30 mouse cellular contexts compared by ENCODE assay signal in the genomic region with DNA sequence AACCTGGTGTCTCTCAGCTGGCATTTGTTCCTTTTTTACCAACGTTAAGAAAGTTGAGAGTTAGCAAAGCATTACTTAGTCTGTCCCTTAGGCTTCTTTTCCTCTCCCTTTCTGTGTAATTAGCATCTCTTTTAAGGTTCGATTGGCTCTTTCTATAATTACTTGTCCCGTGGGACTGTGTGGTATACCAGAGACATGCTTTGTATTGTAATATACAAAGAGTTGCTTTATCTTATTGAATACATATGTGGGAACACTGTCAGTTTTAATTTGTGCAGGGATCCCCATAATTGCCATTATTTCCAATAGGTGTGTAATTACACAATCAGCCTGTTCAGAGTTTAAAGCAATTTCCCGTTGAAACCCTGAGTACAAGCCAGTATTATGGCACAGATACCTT. TPM values are rescaled to one million over a fixed set of nuclear protein-coding genes. Genes with fewer than 3 reads are reported as not detected.
DNase-seq lines count a peak whose midpoint lies in the region; ATAC-seq and TF ChIP-seq lines count a peak whose summit lies in the region.
"Had no signal": no experiment of that assay in that cellular context is flagged by ENCODE, and none has a peak within 500 bp of the region (broad histone marks: within the 10 kb centered on the region; RNA-seq: fewer than 3 reads in every experiment).

No protein-coding gene starts in this region.

- peak overlapping the region; percentile 59; the same call in 1 of the 2 replicates for H3K27ac ChIP-seq in forebrain, embryonic 10.5 days
- no peak overlapping the region for H3K27ac ChIP-seq in forebrain, postnatal 0 days (ENCODE audit: low read depth, low read length)
- H3K27ac ChIP-seq in midbrain, embryonic 14.5 days (replicated peaks; ENCODE audit: low read depth, low read length), result no peak overlapping the region
- H3K27ac ChIP-seq in midbrain, embryonic 13.5 days, result no peak overlapping the region
- no peak overlapping the region for H3K27ac ChIP-seq in embryonic facial prominence, embryonic 14.5 days (replicated peaks; ENCODE audit: low read depth, low read length)
- H3K27ac ChIP-seq: embryonic facial prominence, embryonic 13.5 days; forebrain, embryonic 15.5 days; heart, adult 2 months; heart, embryonic 13.5 days; hindbrain, embryonic 14.5 days; hindbrain, postnatal 0 days had no signal

- H3K9me3 ChIP-seq in forebrain, embryonic 10.5 days, result no peaks in the 10 kb centered on the region
- no peaks in the 10 kb centered on the region for H3K9me3 ChIP-seq in forebrain, postnatal 0 days (ENCODE audit: low read length)
- no peaks in the 10 kb centered on the region for H3K9me3 ChIP-seq in midbrain, embryonic 14.5 days (ENCODE audit: control insufficient read depth, low read length)
- H3K9me3 ChIP-seq in midbrain, embryonic 13.5 days, result no peaks in the 10 kb centered on the region
- H3K9me3 ChIP-seq in embryonic facial prominence, embryonic 14.5 days (ENCODE audit: control insufficient read depth, low read length), result no peaks in the 10 kb centered on the region
- H3K9me3 ChIP-seq: embryonic facial prominence, embryonic 13.5 days; forebrain, embryonic 15.5 days; heart, embryonic 10.5 days; heart, embryonic 13.5 days had no signal

- H3K36me3 ChIP-seq in forebrain, embryonic 10.5 days (replicated peaks), result no peaks in the 10 kb centered on the region
- no peaks in the 10 kb centered on the region for H3K36me3 ChIP-seq in forebrain, postnatal 0 days (ENCODE audit: insufficient read depth)
- H3K36me3 ChIP-seq in midbrain, embryonic 14.5 days (ENCODE audit: control insufficient read depth, insufficient read depth, low read length), result no peaks in the 10 kb centered on the region
- H3K36me3 ChIP-seq in midbrain, embryonic 13.5 days, result no peaks in the 10 kb centered on the region
- no peaks in the 10 kb centered on the region for H3K36me3 ChIP-seq in embryonic facial prominence, embryonic 14.5 days (ENCODE audit: control insufficient read depth, insufficient read depth, low read length)
- H3K36me3 ChIP-seq: embryonic facial prominence, embryonic 13.5 days; forebrain, embryonic 15.5 days; heart, embryonic 10.5 days; heart, embryonic 13.5 days had no signal

- TF ChIP-seq CTCF in forebrain, postnatal 0 days (IDR thresholded peaks at IDR 0.05; ENCODE audit: low read depth), result no peak

- no peak overlapping the region for H3K9ac ChIP-seq in forebrain, postnatal 0 days
- H3K9ac ChIP-seq in midbrain, embryonic 14.5 days (replicated peaks; ENCODE audit: low read length), result no peak overlapping the region
- no peak overlapping the region for H3K9ac ChIP-seq in midbrain, embryonic 13.5 days (replicated peaks)
- no peak overlapping the region for H3K9ac ChIP-seq in embryonic facial prominence, embryonic 14.5 days (ENCODE audit: low read depth, low read length)
- H3K9ac ChIP-seq: embryonic facial prominence, embryonic 13.5 days; forebrain, embryonic 15.5 days; heart, embryonic 13.5 days; hindbrain, embryonic 14.5 days had no signal

- peaks cover 67% of the 10 kb centered on the region for H3K4me1 ChIP-seq in forebrain, embryonic 10.5 days
- H3K4me1 ChIP-seq in forebrain, postnatal 0 days (ENCODE audit: insufficient read depth), result peaks cover 17% of the 10 kb centered on the region
- H3K4me1 ChIP-seq in midbrain, embryonic 14.5 days (ENCODE audit: control insufficient read depth, insufficient read depth, low read length), result peaks cover 47% of the 10 kb centered on the region
- peaks cover 55% of the 10 kb centered on the region for H3K4me1 ChIP-seq in midbrain, embryonic 13.5 days (replicated peaks)
- peaks cover 24% of the 10 kb centered on the region for H3K4me1 ChIP-seq in embryonic facial prominence, embryonic 14.5 days (ENCODE audit: control insufficient read depth, insufficient read depth, low read length)

- no peaks in the 10 kb centered on the region for H3K27me3 ChIP-seq in forebrain, embryonic 10.5 days (ENCODE audit: poor library complexity, severe bottlenecking)
- no peaks in the 10 kb centered on the region for H3K27me3 ChIP-seq in forebrain, postnatal 0 days (ENCODE audit: insufficient read depth, low read length)
- H3K27me3 ChIP-seq in midbrain, embryonic 14.5 days (ENCODE audit: control insufficient read depth, insufficient read depth, low read length), result no peaks in the 10 kb centered on the region
- no peaks in the 10 kb centered on the region for H3K27me3 ChIP-seq in midbrain, embryonic 13.5 days
- H3K27me3 ChIP-seq in embryonic facial prominence, embryonic 14.5 days (replicated peaks; ENCODE audit: control insufficient read depth, insufficient read depth, low read length), result no peaks in the 10 kb centered on the region
- H3K27me3 ChIP-seq: embryonic facial prominence, embryonic 13.5 days; forebrain, embryonic 15.5 days; heart, embryonic 13.5 days had no signal

- H3K4me2 ChIP-seq in forebrain, postnatal 0 days (ENCODE audit: low read depth), result no peak overlapping the region
- H3K4me2 ChIP-seq in midbrain, embryonic 14.5 days (ENCODE audit: low read length), result no peak overlapping the region
- no peak overlapping the region for H3K4me2 ChIP-seq in midbrain, embryonic 13.5 days (replicated peaks)
- no peak overlapping the region for H3K4me2 ChIP-seq in embryonic facial prominence, embryonic 14.5 days (ENCODE audit: low read depth, low read length)
- H3K4me2 ChIP-seq: embryonic facial prominence, embryonic 13.5 days; forebrain, embryonic 15.5 days; heart, embryonic 13.5 days; hindbrain, embryonic 14.5 days had no signal

- ATAC-seq in forebrain, postnatal 0 days, result no peak
- ATAC-seq in midbrain, embryonic 14.5 days (ENCODE audit: low FRiP score, low TSS enrichment), result no peak
- ATAC-seq in midbrain, embryonic 13.5 days, result no peak
- ATAC-seq in embryonic facial prominence, embryonic 14.5 days (ENCODE audit: low read depth), result no peak; the same call in 1 of the 2 replicates
- ATAC-seq: forebrain, embryonic 15.5 days; hindbrain, postnatal 0 days; inflammation-experienced regulatory T-cells, adult 6 months; intestine, embryonic 16.5 days had no signal

- no peak overlapping the region for H3K4me3 ChIP-seq in forebrain, embryonic 10.5 days
- no peak overlapping the region for H3K4me3 ChIP-seq in forebrain, postnatal 0 days (ENCODE audit: low read depth, low read length)
- H3K4me3 ChIP-seq in midbrain, embryonic 14.5 days (replicated peaks; ENCODE audit: low read depth, low read length), result no peak overlapping the region
- no peak overlapping the region for H3K4me3 ChIP-seq in midbrain, embryonic 13.5 days (replicated peaks)
- no peak overlapping the region for H3K4me3 ChIP-seq in embryonic facial prominence, embryonic 14.5 days (ENCODE audit: low read depth, low read length)
- H3K4me3 ChIP-seq: embryonic facial prominence, embryonic 13.5 days; forebrain, embryonic 15.5 days; heart, adult 2 months; heart, embryonic 10.5 days; heart, embryonic 13.5 days had no signal

- 44% methylated on average over 4 of the region's 4 CpGs for WGBS in forebrain, embryonic 10.5 days
- 10% methylated on average over 4 of the region's 4 CpGs for WGBS in forebrain, postnatal 0 days
- 39% methylated on average over 4 of the region's 4 CpGs for WGBS in midbrain, embryonic 14.5 days
- WGBS in midbrain, embryonic 13.5 days, result 41% methylated on average over 4 of the region's 4 CpGs
- WGBS in embryonic facial prominence, embryonic 14.5 days, result 20% methylated on average over 4 of the region's 4 CpGs

- no peak for DNase-seq in forebrain, embryonic 10.5 days (ENCODE audit: extremely low spot score, low spot score)
- no peak for DNase-seq in forebrain, postnatal 0 days
- DNase-seq in midbrain, embryonic 14.5 days, result peak; percentile 65
- DNase-seq in retina, postnatal 1 day, result peak; percentile 58
- DNase-seq in retina, embryonic 14.5 days (ENCODE audit: low spot score), result no peak
- peak; percentile 42 for DNase-seq in embryonic facial prominence, embryonic 14.5 days (ENCODE audit: low spot score)
- no peak for DNase-seq in liver
- DNase-seq: adrenal gland, adult 2 months; adrenal gland, postnatal 14 days; B cell, adult 2 months; cerebellum, adult 18-20 months; cerebellum, adult 9-10 months; cerebellum, postnatal 14 days; gastrocnemius, postnatal 10 days; gastrocnemius, postnatal 36 days; heart, adult 2 months; heart, postnatal 14 days; heart, postnatal 4 days had no signal

RNA-seq across cellular contexts. Expression of a gene that starts 56.8 kb away (rescaled TPM):
- polyA plus RNA-seq in forebrain, embryonic 10.5 days (2016; fragmentation: Nextera tagmentation; extraction: Ambion mirVana), result 0.05 and 0.07 TPM in 2 replicates
- total RNA-seq in forebrain, postnatal 0 days (2014; rRNA removed), result 2.8 and 3.7 TPM in 2 replicates
- 1.3 and 2.2 TPM in 2 replicates for polyA plus RNA-seq in forebrain, postnatal 0 days (2015; fragmentation: Nextera tagmentation; extraction: Ambion mirVana)
- 0.87 and 0.98 TPM in 2 replicates for polyA plus RNA-seq in midbrain, embryonic 14.5 days (2014; fragmentation: Nextera tagmentation; extraction: Ambion mirVana)
- 0.81 and 0.87 TPM in 2 replicates for polyA plus RNA-seq in midbrain, embryonic 13.5 days (2015; fragmentation: Nextera tagmentation; extraction: Ambion mirVana)
- polyA plus RNA-seq in embryonic facial prominence, embryonic 14.5 days (2014; fragmentation: Nextera tagmentation; extraction: Ambion mirVana), result 0.06 and 0.08 TPM in 2 replicates
- total RNA-seq: gastrocnemius, postnatal 36 days; granulocyte monocyte progenitor cell, adult 5-6 weeks; heart, postnatal 14 days; MEL had no signal
- polyA plus RNA-seq: embryonic facial prominence, embryonic 13.5 days; heart, embryonic 16.5 days; inflammation-experienced regulatory T-cells, adult 6 months had no signal

Comparison
In these comparisons a context has a peak if more than half of its experiments do, and no peak if none do; other contexts are left out.
1. DNase-seq: peak in midbrain, embryonic 14.5 days (single experiment), retina, postnatal 1 day (single experiment) and embryonic facial prominence, embryonic 14.5 days (single experiment); none in forebrain, embryonic 10.5 days (single experiment), forebrain, postnatal 0 days (single experiment), retina, embryonic 14.5 days (single experiment) and liver (single experiment).